Mouse (Mus musculus) lung, embryonic 14.5 days (tissue): ENCODE measurements around the gene Ccdc116. TPM values are rescaled to one million over a fixed set of nuclear protein-coding genes. Genes with fewer than 3 reads are reported as not detected.

Experiments used
- ATAC-seq: fragments of 200-750 bp; cut with Nextera tagmentation; 2 replicates; pipeline ENCODE4 v1.8.0; 2017; ENCODE audit warnings: mild to moderate bottlenecking, moderate TSS enrichment, moderate library complexity; ENCODE audit not compliant: insufficient read depth
- DNase-seq: peaks from one replicate; pipeline ENCODE4 v3.0.0-alpha.2; 2015
- H3K27ac ChIP-seq: fragments of 300-500 bp; sonication (generic); 2 replicates; pipeline ENCODE4 v1.5.1; 2014; ENCODE audit warnings: low read depth, mild to moderate bottlenecking, moderate library complexity
- H3K27me3 ChIP-seq: fragments of 300-500 bp; sonication (generic); 2 replicates; pipeline ENCODE4 v1.6.1; 2014; ENCODE audit warnings: low read length, control low read depth; ENCODE audit not compliant: insufficient read depth
- H3K36me3 ChIP-seq: fragments of 300-500 bp; sonication (generic); 2 replicates; pipeline ENCODE4 v1.6.1; 2014; ENCODE audit warnings: control low read depth; ENCODE audit not compliant: insufficient read depth
- H3K4me1 ChIP-seq: fragments of 300-500 bp; sonication (generic); 2 replicates; pipeline ENCODE4 v1.6.1; 2014; ENCODE audit warnings: antibody characterized with exemption, control low read depth; ENCODE audit not compliant: insufficient read depth
- H3K4me2 ChIP-seq: fragments of 300-500 bp; sonication (generic); 2 replicates; pipeline ENCODE4 v1.6.1; 2014; ENCODE audit warnings: mild to moderate bottlenecking
- H3K4me3 ChIP-seq: fragments of 300-500 bp; sonication (generic); 2 replicates; pipeline ENCODE4 v1.5.1; 2014; ENCODE audit warnings: low read depth, low read length
- H3K9ac ChIP-seq: fragments of 300-500 bp; sonication (generic); 2 replicates; pipeline ENCODE4 v1.6.1; 2014
- H3K9me3 ChIP-seq: fragments of 300-500 bp; sonication (generic); 2 replicates; pipeline ENCODE4 v1.6.1; 2016; ENCODE audit warnings: low read depth, low read length, control low read depth
- CTCF ChIP-seq: IDR thresholded peaks from 2 replicates; pipeline ENCODE4 v1.5.1; 2016; ENCODE audit warnings: antibody characterized with exemption, low read depth
- WGBS: fragments of 180-500 bp; shearing (Covaris S2); extraction: QIAGEN DNeasy Blood & Tissue Kit; methylation state at CpG from one replicate; pipeline ENCODE4 v1.1.7; 2014; 5-methylcytosine and 5-hydroxymethylcytosine counted together
- polyA plus RNA-seq: library from polyadenylated mRNA; unstranded; fragments of >200 nt; fragmentation: Nextera tagmentation; extraction: Ambion mirVana; gene quantifications from 2 replicates; pipeline ENCODE4 v1.2.1, GENCODE M21; 2014

The Ccdc116 gene
- polyA plus RNA-seq, 1 experiment from 2014 or later, result 0.78 TPM

GRCm38 (mm10) chr16:17132089-17132905 lies 14.7 kb downstream of the Ccdc116 start, which contains the start of gene Sdf2l1:
TSS of gene Sdf2l1 (minus strand) at chr16:17132383.
- H3K36me3 ChIP-seq, result no peaks in the 10 kb centered on the region
- peak within 1 kb of the TSS; percentile 54 for H3K27ac ChIP-seq
- H3K9ac ChIP-seq, result peak within 1 kb of the TSS; percentile 81
- peak; percentile 77; the same call in 1 of the 2 replicates for TF ChIP-seq CTCF
- 0 out of 2 replicates have a peak, but pooled peaks cover 2% of the 10 kb centered on the region for H3K4me1 ChIP-seq
- WGBS, result under 1% methylated on average over 47 of the region's 47 CpGs
- H3K9me3 ChIP-seq, result no peaks in the 10 kb centered on the region
- ATAC-seq (peak; percentile 98), DNase-seq (peak; percentile 99)
- H3K27me3 ChIP-seq, result no peaks in the 10 kb centered on the region
- peak within 1 kb of the TSS; percentile 78 for H3K4me3 ChIP-seq
- H3K4me2 ChIP-seq, result peak within 1 kb of the TSS; percentile 89

GRCm38 (mm10) chr16:17131191-17132088 lies 15.6 kb downstream of the Ccdc116 start:
- H3K4me3 ChIP-seq, result peak overlapping the region; percentile 78
- H3K9ac ChIP-seq, result peak overlapping the region; percentile 81
- 0 out of 2 replicates have a peak, but pooled peaks cover 2% of the 10 kb centered on the region for H3K4me1 ChIP-seq
- H3K4me2 ChIP-seq, result peak overlapping the region; percentile 89
- peak; percentile 48 for DNase-seq
- no peaks in the 10 kb centered on the region for H3K27me3 ChIP-seq
- WGBS, result 3% methylated on average over 43 of the region's 43 CpGs
- H3K36me3 ChIP-seq, result no peaks in the 10 kb centered on the region
- no peaks in the 10 kb centered on the region for H3K9me3 ChIP-seq
- H3K27ac ChIP-seq, result peak overlapping the region; percentile 54; the same call in 1 of the 2 replicates
- ATAC-seq, result peak; percentile 1; the same call in 1 of the 2 replicates
- TF ChIP-seq CTCF, result no peak; the same call in 1 of the 2 replicates

DNA sequence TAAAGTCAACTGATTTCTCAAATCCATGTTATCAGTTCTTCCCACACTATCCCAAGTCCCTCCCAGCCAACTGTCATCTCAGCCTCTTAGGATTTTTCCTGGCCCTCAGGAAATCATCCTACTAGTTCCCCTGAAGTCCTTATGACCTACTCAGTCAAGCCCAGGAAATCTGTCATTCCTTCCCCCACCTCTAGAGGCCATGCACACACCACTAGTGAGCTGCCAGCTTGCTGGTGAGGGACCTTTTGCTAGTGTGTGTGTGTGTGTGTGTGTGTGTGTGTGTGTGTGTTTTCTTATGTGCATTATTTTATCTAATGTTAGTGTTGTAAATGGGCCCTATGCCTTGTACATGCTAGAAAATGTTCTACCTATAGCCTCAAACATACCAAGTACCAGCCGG lies 19.7 kb downstream of the Ccdc116 start:
- peaks cover 5% of the 10 kb centered on the region for H3K36me3 ChIP-seq
- H3K9me3 ChIP-seq, result no peaks in the 10 kb centered on the region
- TF ChIP-seq CTCF, result peak; percentile 72
- WGBS, result 92% methylated on average over 1 of the region's 1 CpGs
- H3K4me2 ChIP-seq, result no peak overlapping the region
- DNase-seq (peak; percentile 61), ATAC-seq (no peak)
- no peaks in the 10 kb centered on the region for H3K27me3 ChIP-seq
- no peak overlapping the region for H3K9ac ChIP-seq
- H3K4me3 ChIP-seq, result no peak overlapping the region
- H3K27ac ChIP-seq, result no peak overlapping the region
- 0 out of 2 replicates have a peak, but pooled peaks cover 6% of the 10 kb centered on the region for H3K4me1 ChIP-seq

DNA sequence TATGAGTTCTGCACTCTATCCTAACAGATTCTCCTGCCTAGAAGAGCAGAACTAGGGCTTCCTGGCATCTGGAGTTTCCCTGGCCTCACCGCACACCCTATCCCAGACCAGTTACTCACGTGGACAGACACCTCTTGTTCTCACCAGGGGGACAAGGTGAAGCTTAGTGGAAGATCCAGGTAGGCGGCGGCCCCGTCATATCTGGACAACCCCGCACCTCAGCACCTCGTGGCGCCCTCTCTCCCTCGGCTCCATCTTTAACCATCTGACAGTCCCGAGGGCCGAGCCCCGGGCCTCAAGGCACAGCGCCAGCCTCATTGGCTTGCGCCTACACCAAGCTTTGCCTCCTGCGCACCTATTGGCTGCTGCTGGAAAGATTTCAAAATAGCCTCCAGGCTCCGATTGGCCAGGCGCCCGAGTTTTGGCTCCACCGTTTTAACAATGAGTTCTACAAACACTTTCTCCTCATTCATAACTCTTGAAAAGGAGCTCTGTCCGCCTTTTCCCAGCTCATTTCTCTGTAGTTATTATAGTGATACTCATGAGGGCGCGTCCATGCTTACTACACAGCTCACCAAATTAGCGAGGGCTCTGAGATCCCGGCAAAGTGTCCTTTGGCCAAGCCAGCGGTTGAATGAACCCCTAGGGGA lies 22.0 kb downstream of the Ccdc116 start, which contains the start of gene 2610318N02Rik:
2610318N02Rik (minus strand) TSS at position 297 of the 650 bp plus-strand sequence.
- Histone ChIP-seq H3K4me2 (peak within 1 kb of the TSS; percentile 69), H3K4me1 (0 out of 2 replicates have a peak, but pooled peaks cover 6% of the 10 kb centered on the region), H3K4me3 (peak within 1 kb of the TSS; percentile 56), H3K27ac (peak within 1 kb of the TSS; percentile 82), H3K9ac (peak within 1 kb of the TSS; percentile 73), H3K36me3 (peaks cover 22% of the 10 kb centered on the region), H3K27me3 (no peaks in the 10 kb centered on the region), H3K9me3 (no peaks in the 10 kb centered on the region)
- ATAC-seq (peak; percentile 95), DNase-seq (peak; percentile 98)
- under 1% methylated on average over 25 of the region's 25 CpGs for WGBS
- no peak for TF ChIP-seq CTCF

DNA sequence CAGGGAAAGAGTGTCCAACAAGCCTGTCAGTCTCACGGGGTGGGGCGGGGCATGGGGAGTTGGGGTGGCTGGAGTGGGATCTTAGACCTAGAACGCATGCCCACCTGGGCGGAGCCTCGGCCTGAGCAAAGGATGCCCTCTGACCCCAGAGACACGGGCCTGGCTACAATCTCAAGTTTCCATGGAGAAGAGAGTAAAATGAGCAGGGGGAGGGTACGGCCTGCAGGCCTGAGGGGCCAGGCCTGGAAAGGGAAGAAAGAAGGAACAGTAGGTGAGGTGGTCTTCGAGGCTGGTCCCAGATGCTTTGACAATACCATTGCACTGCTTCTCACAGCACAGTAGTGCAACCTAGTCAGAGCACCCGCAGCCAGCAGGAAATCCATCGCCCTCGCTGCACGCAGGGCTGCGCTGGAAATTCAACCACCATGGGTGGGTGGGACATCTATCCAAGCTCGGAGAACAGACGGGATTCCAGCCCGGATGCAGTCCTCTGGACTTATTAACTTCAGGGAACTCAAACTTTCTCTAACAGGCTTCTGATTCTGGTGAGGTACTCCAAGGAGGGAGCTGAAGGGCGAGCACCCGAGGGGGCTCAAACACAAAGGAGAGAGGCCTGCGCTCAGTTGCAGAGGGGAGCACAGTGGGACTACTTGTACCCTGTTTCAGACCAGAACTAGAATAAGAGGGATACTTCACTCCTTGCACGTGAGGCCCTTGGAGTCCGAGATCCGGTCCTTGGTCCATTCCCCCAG lies 22.7 kb downstream of the Ccdc116 start:
- peaks cover 29% of the 10 kb centered on the region for H3K36me3 ChIP-seq
- peak overlapping the region; percentile 82 for H3K27ac ChIP-seq
- TF ChIP-seq CTCF, result no peak
- H3K4me2 ChIP-seq, result peak overlapping the region; percentile 69
- 1% methylated on average over 22 of the region's 22 CpGs for WGBS
- peak overlapping the region; percentile 56 for H3K4me3 ChIP-seq
- ATAC-seq (peak; percentile 35), DNase-seq (peak; percentile 66)
- H3K9me3 ChIP-seq, result no peaks in the 10 kb centered on the region
- H3K9ac ChIP-seq, result peak overlapping the region; percentile 73
- H3K4me1 ChIP-seq, result 0 out of 2 replicates have a peak, but pooled peaks cover 6% of the 10 kb centered on the region
- H3K27me3 ChIP-seq, result no peaks in the 10 kb centered on the region

GRCm38 (mm10) chr16:17121569-17121968 lies 25.5 kb downstream of the Ccdc116 start:
- WGBS, result 77% methylated on average over 14 of the region's 14 CpGs
- ATAC-seq (no peak), DNase-seq (no peak)
- no peak overlapping the region for H3K27ac ChIP-seq
- TF ChIP-seq CTCF, result no peak
- no peaks in the 10 kb centered on the region for H3K27me3 ChIP-seq
- H3K4me1 ChIP-seq, result 0 out of 2 replicates have a peak, but pooled peaks cover 6% of the 10 kb centered on the region
- H3K9ac ChIP-seq, result no peak overlapping the region
- no peaks in the 10 kb centered on the region for H3K9me3 ChIP-seq
- no peak overlapping the region for H3K4me3 ChIP-seq
- no peak overlapping the region for H3K4me2 ChIP-seq
- H3K36me3 ChIP-seq, result peaks cover 52% of the 10 kb centered on the region
